Mouse (Mus musculus) embryonic facial prominence, embryonic 14.5 days (tissue): ENCODE measurements around the gene Ankrd24. TPM values are rescaled to one million over a fixed set of nuclear protein-coding genes. Genes with fewer than 3 reads are reported as not detected.

Source experiments
- ATAC-seq: fragments of 200-750 bp; cut with Nextera tagmentation; 2 replicates; pipeline ENCODE4 v1.8.0; 2017; ENCODE audit warnings: low read depth, moderate number of reproducible peaks, moderate TSS enrichment
- DNase-seq: peaks from one replicate; pipeline ENCODE4 v3.0.0-alpha.2; 2015; ENCODE audit warnings: low spot score
- H3K27ac ChIP-seq: fragments of 300-500 bp; sonication (generic); replicated peaks from 2 replicates; pipeline ENCODE4 v1.5.1; 2014; ENCODE audit warnings: low read depth, mild to moderate bottlenecking, low read length, moderate library complexity
- H3K27me3 ChIP-seq: fragments of 300-500 bp; sonication (generic); replicated peaks from 2 replicates; pipeline ENCODE4 v1.6.1; 2014; ENCODE audit warnings: low read length; ENCODE audit not compliant: control insufficient read depth, insufficient read depth
- H3K36me3 ChIP-seq: fragments of 300-500 bp; sonication (generic); 2 replicates; pipeline ENCODE4 v1.6.1; 2014; ENCODE audit warnings: low read length, mixed read lengths; ENCODE audit not compliant: control insufficient read depth, insufficient read depth
- H3K4me1 ChIP-seq: fragments of 300-500 bp; sonication (generic); 2 replicates; pipeline ENCODE4 v1.6.1; 2014; ENCODE audit warnings: antibody characterized with exemption, low read length; ENCODE audit not compliant: control insufficient read depth, insufficient read depth
- H3K4me2 ChIP-seq: fragments of 300-500 bp; sonication (generic); 2 replicates; pipeline ENCODE4 v1.6.1; 2014; ENCODE audit warnings: low read depth, mild to moderate bottlenecking, low read length, moderate library complexity, mixed read lengths
- H3K4me3 ChIP-seq: fragments of 300-500 bp; sonication (generic); 2 replicates; pipeline ENCODE4 v1.5.1; 2014; ENCODE audit warnings: low read depth, mild to moderate bottlenecking, low read length
- H3K9ac ChIP-seq: fragments of 300-500 bp; sonication (generic); 2 replicates; pipeline ENCODE4 v1.6.1; 2014; ENCODE audit warnings: low read depth, mild to moderate bottlenecking, low read length, moderate library complexity, mixed read lengths
- H3K9me3 ChIP-seq: fragments of 300-500 bp; sonication (generic); 2 replicates; pipeline ENCODE4 v1.6.1; 2016; ENCODE audit warnings: low read length; ENCODE audit not compliant: control insufficient read depth
- WGBS: fragments of 180-500 bp; shearing (Covaris S2); extraction: QIAGEN DNeasy Blood & Tissue Kit; methylation state at CpG from one replicate; pipeline ENCODE4 v1.1.7; 2014; 5-methylcytosine and 5-hydroxymethylcytosine counted together
- polyA plus RNA-seq: library from polyadenylated mRNA; unstranded; fragments of >200 nt; fragmentation: Nextera tagmentation; extraction: Ambion mirVana; gene quantifications from 2 replicates; pipeline ENCODE4 v1.2.1, GENCODE M21; 2014

Gene Ankrd24
- polyA plus RNA-seq, 1 experiment from 2014 or later, result 7.3 TPM

DNA sequence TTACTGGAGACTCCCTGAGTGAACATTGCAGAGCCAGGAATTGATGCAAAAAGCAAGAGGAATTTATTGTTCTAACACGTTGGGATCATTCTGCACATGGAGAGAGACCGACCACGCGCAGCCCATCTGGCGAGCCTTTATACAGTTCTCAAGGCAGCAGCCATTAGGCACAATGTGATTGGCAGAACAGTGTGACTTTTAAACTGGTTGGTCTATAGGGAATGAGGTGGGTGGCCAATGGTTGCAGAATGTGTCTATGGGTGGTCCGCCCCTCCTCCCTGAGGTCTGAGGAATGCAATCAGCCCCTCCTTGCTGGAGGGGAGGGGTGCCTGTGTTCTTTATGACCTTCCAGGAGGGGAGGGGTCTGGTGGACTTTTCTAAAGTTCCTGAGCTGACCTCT is 12.9 kb upstream of the Ankrd24 start:
- Histone ChIP-seq H3K36me3 (no peaks in the 10 kb centered on the region), H3K9me3 (0 out of 2 replicates have a peak, but pooled peaks cover 8% of the 10 kb centered on the region), H3K27me3 (no peaks in the 10 kb centered on the region), H3K9ac (no peak overlapping the region), H3K4me1 (no peaks in the 10 kb centered on the region), H3K27ac (no peak overlapping the region), H3K4me3 (no peak overlapping the region), H3K4me2 (no peak overlapping the region)
- DNase-seq (no peak), ATAC-seq (no peak)
- 55% methylated on average over 5 of the region's 6 CpGs for WGBS

DNA sequence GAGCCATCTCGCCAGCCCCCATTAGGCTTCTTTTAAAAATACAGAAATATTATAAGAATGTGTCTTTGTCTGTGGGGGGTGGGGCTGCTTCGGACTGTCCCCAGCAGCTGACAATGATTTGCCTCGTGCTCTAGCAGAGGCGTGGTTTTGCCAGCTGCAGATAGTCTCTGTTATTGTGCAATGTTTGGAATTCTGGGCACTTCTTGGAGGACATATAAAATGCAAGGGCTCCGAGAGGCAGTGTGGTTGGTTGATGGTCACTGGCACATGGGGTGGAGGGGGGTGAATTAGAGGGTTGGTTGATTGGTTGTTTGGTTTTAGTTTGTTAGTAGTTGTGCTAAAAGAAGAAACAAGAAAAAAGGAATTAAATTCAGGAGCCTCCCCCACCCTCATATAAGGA is 8.4 kb upstream of the Ankrd24 start:
- DNase-seq (no peak), ATAC-seq (no peak)
- no peaks in the 10 kb centered on the region for H3K9me3 ChIP-seq
- no peaks in the 10 kb centered on the region for H3K27me3 ChIP-seq
- peaks cover 40% of the 10 kb centered on the region for H3K36me3 ChIP-seq
- H3K9ac ChIP-seq, result no peak overlapping the region
- WGBS, result 66% methylated on average over 5 of the region's 5 CpGs
- no peak overlapping the region for H3K4me3 ChIP-seq
- peak overlapping the region; percentile 28; the same call in 1 of the 2 replicates for H3K27ac ChIP-seq
- H3K4me1 ChIP-seq, result no peaks in the 10 kb centered on the region
- no peak overlapping the region for H3K4me2 ChIP-seq

DNA sequence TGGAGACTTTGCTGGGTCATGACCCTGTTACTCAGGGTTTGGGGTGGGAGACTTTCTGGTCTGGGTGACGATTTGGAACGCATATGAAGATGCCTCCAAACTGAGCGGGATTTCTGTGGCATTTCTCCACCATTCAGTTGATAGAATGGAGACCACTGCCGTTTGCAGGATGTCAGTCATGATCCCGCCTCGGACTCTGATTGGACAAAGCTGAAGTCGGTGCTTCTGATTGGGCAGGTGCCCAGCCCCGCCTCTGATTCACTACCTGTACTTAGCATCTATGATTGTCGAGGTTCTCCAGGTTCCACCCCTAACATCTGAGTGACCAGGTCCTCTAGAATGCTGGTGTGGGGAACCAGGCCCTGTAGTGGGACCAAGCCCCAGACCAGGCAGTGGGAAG is 7.6 kb upstream of the Ankrd24 start:
- Histone ChIP-seq H3K9ac (no peak overlapping the region), H3K4me2 (no peak overlapping the region), H3K36me3 (peaks cover 48% of the 10 kb centered on the region), H3K4me1 (no peaks in the 10 kb centered on the region), H3K9me3 (no peaks in the 10 kb centered on the region), H3K27ac (no peak overlapping the region), H3K27me3 (no peaks in the 10 kb centered on the region), H3K4me3 (no peak overlapping the region)
- 65% methylated on average over 9 of the region's 9 CpGs for WGBS
- DNase-seq (no peak), ATAC-seq (no peak)

DNA sequence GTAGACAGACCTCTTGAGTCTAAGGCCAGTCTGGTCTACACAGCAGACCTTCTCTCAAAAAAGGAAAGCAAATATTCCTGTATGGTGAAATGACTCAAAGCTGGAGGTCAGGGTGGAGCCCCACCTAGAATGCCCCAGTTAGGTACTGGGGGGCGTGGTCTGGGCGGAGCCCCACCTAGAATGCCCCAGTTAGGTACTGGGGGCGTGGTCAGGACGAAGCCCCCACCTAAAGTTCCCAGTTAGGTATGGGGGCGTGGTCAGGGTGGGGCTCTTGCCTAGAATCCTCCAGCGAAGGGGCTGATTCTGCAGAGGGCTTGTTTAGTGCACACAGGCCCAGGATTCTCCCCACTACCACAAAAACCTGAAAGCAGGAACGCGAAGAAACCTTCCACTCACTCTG is 4.9 kb upstream of the Ankrd24 start:
- Histone ChIP-seq H3K9me3 (no peaks in the 10 kb centered on the region), H3K27me3 (no peaks in the 10 kb centered on the region), H3K4me3 (no peak overlapping the region), H3K4me1 (peaks cover 9% of the 10 kb centered on the region), H3K27ac (no peak overlapping the region), H3K9ac (no peak overlapping the region), H3K4me2 (no peak overlapping the region), H3K36me3 (peaks cover 49% of the 10 kb centered on the region)
- ATAC-seq (no peak), DNase-seq (no peak)
- 80% methylated on average over 4 of the region's 8 CpGs for WGBS

DNA sequence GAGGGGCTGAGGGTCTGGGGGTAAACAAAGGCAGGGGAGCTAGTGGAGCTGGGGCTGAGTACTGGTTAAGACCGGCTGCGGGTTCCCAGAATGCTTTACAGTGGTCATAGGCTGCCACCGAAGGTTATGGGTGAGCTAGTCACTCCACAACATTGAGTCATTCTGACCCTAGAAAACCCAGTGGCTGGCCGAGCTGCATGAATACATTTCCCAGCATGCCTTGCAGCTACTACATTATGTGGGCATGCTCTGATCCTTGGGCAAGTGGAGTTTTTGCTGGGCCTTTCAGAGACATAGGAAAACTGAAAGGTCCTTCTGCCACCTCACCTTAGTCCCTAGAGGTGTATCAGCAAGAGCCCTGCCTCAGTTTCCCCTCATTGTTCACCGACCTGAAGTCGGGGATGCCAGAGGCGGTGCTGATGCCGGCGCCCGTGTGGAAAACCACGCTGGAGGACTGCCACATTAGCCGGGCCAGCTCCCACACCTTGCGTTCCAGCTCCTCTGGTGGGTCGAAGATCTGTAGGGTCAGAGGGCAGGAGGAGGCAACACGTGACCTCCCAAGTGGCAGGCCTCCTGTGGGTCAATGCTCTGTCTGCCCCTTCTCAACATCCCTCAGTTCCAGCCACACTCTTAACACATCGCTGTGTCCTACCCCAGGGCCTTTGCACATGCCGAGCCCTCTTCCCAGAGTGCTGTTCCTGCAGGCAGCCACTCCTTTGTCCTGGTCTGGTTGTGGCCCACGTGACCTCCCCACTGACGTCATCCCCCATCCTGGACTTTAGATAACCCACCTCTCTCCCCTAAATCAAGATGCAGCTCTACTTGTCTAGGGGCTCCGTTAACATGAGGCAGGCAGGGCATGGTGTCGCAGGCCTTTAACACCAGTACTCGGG is 2.0 kb upstream of the Ankrd24 start:
- peaks cover 9% of the 10 kb centered on the region for H3K4me1 ChIP-seq
- peaks cover 44% of the 10 kb centered on the region for H3K36me3 ChIP-seq
- H3K27me3 ChIP-seq, result no peaks in the 10 kb centered on the region
- H3K4me3 ChIP-seq, result peak overlapping the region; percentile 75
- 89% methylated on average over 22 of the region's 22 CpGs for WGBS
- H3K27ac ChIP-seq, result peak overlapping the region; percentile 92; the same call in 1 of the 2 replicates
- ATAC-seq (no peak), DNase-seq (no peak)
- H3K9me3 ChIP-seq, result no peaks in the 10 kb centered on the region
- H3K4me2 ChIP-seq, result peak overlapping the region; percentile 85
- peak overlapping the region; percentile 79 for H3K9ac ChIP-seq

DNA sequence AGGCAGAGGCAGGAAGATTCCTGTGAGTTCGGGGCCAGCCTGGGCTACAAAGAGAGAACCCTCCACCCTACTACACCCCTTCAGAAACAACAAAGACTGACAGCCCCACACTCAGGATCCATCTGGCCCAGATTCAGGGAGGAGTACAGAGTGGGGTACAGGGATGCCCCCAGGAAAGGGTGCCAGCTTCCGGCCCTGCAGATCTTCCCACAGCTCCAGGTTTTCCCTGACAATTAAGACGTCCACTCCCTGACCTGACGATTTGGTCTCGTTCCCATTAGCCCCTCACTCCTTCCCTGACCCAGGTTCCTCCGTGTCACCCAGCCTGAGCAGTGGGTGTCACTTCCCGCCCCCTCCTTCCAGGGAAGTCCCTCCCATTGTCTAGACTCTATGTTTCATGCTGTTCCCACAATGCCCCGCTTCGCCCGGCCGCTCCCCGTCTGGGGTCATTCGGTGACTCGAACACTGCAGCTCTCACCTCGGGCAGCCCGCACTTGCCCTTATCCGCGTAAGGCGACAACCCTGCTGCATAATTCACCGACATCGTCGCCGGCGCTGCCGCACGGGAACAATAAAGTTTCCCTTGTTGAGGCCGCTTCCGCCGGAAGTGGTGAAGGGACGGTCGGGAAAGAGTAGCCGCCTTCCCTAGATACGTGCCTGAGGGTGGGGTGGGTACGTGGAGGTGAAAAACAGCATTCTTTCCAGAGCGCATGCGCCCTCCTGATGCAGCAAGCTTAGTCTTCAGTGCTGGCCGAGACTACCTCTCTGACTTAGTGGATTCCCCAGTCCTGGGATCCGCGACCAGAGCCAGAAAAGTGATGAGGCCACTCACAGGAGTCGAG is 1.1 kb upstream of the Ankrd24 start, which contains the start of gene Sirt6:
Gene Sirt6, minus strand, starts transcription at position 804 of the 842 bp plus-strand sequence.
- Histone ChIP-seq H3K9me3 (no peaks in the 10 kb centered on the region), H3K36me3 (peaks cover 36% of the 10 kb centered on the region), H3K27ac (peak within 1 kb of the TSS; percentile 92), H3K4me2 (peak within 1 kb of the TSS; percentile 85), H3K27me3 (no peaks in the 10 kb centered on the region), H3K4me3 (peak within 1 kb of the TSS; percentile 75), H3K9ac (peak within 1 kb of the TSS; percentile 79), H3K4me1 (peaks cover 9% of the 10 kb centered on the region)
- DNase-seq, result peak; percentile 99
- peak; percentile 92 for ATAC-seq
- WGBS, result 4% methylated on average over 40 of the region's 40 CpGs

DNA sequence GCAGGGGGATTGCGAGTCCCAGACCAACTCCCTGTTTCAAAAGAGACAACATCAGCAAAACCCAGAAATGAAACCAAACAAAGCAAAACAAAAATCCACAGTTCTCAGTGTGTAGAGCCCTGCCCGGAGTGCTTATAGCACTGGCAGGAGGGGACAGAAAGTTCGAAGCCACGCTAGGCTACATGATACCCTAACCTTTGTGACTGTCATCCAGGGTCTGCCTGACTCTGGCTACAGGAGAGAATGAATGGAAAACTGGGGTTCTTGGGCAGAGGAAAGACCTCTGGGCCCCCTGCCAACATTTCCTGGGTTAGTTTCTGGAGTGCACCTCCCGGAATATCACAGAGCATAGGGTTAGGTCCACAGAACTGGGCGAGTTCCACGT is 512 bp upstream of the Ankrd24 start:
- 48% methylated on average over 7 of the region's 7 CpGs for whole genome bisulfite sequencing
- H3K36me3 ChIP-seq, result peaks cover 30% of the 10 kb centered on the region
- no peak for ATAC-seq
- H3K9me3 ChIP-seq, result no peaks in the 10 kb centered on the region
- no peaks in the 10 kb centered on the region for H3K27me3 ChIP-seq
- peak overlapping the region; percentile 92 for H3K27ac ChIP-seq
- peaks cover 9% of the 10 kb centered on the region for H3K4me1 ChIP-seq
- H3K4me3 ChIP-seq, result peak overlapping the region; percentile 75
- H3K4me2 ChIP-seq, result peak overlapping the region; percentile 85
- H3K9ac ChIP-seq, result peak overlapping the region; percentile 79
- DNase-seq, result no peak

DNA sequence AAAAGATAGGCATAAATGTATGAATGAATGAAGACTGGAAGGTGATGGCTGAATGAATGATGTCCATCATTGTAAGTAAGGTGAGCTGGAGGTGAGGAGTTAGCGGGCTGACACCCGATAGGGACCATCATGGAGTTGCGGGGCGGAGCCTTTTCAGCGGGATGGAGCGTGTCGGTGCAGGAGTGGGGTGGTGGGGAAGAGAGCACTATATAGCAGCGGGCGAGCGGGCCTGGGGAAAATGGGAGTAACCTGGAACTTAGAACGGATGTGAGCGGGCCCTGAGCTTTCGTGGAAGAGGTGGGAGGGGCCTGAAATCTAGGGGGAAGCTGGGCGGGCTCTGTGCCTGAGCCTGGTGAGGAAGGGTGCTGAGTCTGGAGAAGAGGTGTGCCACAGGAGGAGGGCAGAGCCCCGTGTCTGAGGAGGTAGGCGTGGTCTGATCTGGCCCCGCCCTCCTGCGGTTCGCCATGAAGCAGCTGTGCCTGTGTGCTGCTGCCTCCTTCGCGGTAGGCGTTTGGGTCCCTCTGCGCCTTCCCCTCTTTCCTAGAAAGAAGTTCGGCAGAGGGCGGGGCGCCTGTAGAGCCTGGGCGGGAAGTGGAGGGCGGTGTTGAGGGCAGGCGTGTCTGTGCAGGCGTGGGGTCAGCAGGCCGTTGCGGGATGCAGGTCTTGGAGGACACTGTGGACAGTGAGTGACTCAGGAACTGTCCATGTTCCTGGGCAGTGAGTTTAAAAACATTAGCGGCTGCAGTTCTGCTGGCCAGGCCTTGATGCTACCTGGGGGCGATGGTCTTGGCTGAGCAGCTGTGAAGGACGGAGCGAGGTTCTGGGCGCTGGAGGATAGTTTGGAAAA is 5.1 kb downstream of the Ankrd24 start:
- peak overlapping the region; percentile 64 for H3K9ac ChIP-seq
- WGBS, result 2% methylated on average over 36 of the region's 37 CpGs
- DNase-seq (peak; percentile 95), ATAC-seq (peak; percentile 96)
- peaks cover 7% of the 10 kb centered on the region; the same call in 1 of the 2 replicates for H3K4me1 ChIP-seq
- peak overlapping the region; percentile 83 for H3K4me2 ChIP-seq
- no peaks in the 10 kb centered on the region for H3K27me3 ChIP-seq
- H3K27ac ChIP-seq, result peak overlapping the region; percentile 42
- H3K36me3 ChIP-seq, result no peaks in the 10 kb centered on the region
- peak overlapping the region; percentile 50 for H3K4me3 ChIP-seq
- H3K9me3 ChIP-seq, result no peaks in the 10 kb centered on the region
